Mouse (Mus musculus): ENCODE results near the gene Kcnk10. TPM values are rescaled to one million over a fixed set of nuclear protein-coding genes. Genes with fewer than 3 reads are reported as not detected.

Kcnk10 gene
- polyA plus RNA-seq, 1 experiment from 2014 or later: 40.3 TPM

- Histone ChIP-seq H3K27ac (ENCODE audit: low read depth, low read length) (no peak overlapping the region), H3K36me3 (ENCODE audit: control insufficient read depth, insufficient read depth, low read length) (no peaks in the 10 kb centered on the region), H3K4me3 (ENCODE audit: low read depth, low read length) (no peak overlapping the region), H3K4me2 (replicated peaks; ENCODE audit: low read depth, low read length) (no peak overlapping the region), H3K9me3 (ENCODE audit: control insufficient read depth, low read length) (no peaks in the 10 kb centered on the region), H3K27me3 (ENCODE audit: control insufficient read depth, insufficient read depth, low read length) (no peaks in the 10 kb centered on the region), H3K4me1 (replicated peaks; ENCODE audit: control insufficient read depth, insufficient read depth, low read length) (no peaks in the 10 kb centered on the region), H3K9ac (ENCODE audit: low read depth, low read length) (no peak overlapping the region)
- ATAC-seq (ENCODE audit: low FRiP score) (no peak), DNase-seq (ENCODE audit: low spot score) (no peak)
- 93% methylated on average over 5 of the region's 5 CpGs for WGBS
These were observed 41.4 kb downstream of the Kcnk10 start for GRCm38 (mm10) chr12:98536760-98537159.

- 96% methylated on average over 6 of the region's 6 CpGs for WGBS
These were observed 42.1 kb downstream of the Kcnk10 start for GRCm38 (mm10) chr12:98536036-98536435.

GRCm38 (mm10) chr12:98535494-98535901 lies 42.6 kb downstream of the Kcnk10 start:
- Histone ChIP-seq H3K4me2 (replicated peaks; ENCODE audit: low read depth, low read length) (no peak overlapping the region), H3K36me3 (ENCODE audit: control insufficient read depth, insufficient read depth, low read length) (no peaks in the 10 kb centered on the region), H3K4me1 (replicated peaks; ENCODE audit: control insufficient read depth, insufficient read depth, low read length) (no peaks in the 10 kb centered on the region), H3K27me3 (ENCODE audit: control insufficient read depth, insufficient read depth, low read length) (no peaks in the 10 kb centered on the region), H3K4me3 (ENCODE audit: low read depth, low read length) (no peak overlapping the region), H3K27ac (ENCODE audit: low read depth, low read length) (no peak overlapping the region), H3K9me3 (ENCODE audit: control insufficient read depth, low read length) (no peaks in the 10 kb centered on the region), H3K9ac (ENCODE audit: low read depth, low read length) (no peak overlapping the region)
- no peak for ATAC-seq (ENCODE audit: low FRiP score)
- DNase-seq (ENCODE audit: low spot score): no peak
- WGBS: 88% methylated on average over 9 of the region's 9 CpGs

More at GRCm38 (mm10) chr12:98536036-98536435, 42.1 kb downstream of the Kcnk10 start:
- H3K4me2 ChIP-seq (replicated peaks; ENCODE audit: low read depth, low read length): no peak overlapping the region
- H3K4me1 ChIP-seq (replicated peaks; ENCODE audit: control insufficient read depth, insufficient read depth, low read length): no peaks in the 10 kb centered on the region
- H3K4me3 ChIP-seq (ENCODE audit: low read depth, low read length): no peak overlapping the region
- no peak overlapping the region for H3K9ac ChIP-seq (ENCODE audit: low read depth, low read length)
- no peaks in the 10 kb centered on the region for H3K9me3 ChIP-seq (ENCODE audit: control insufficient read depth, low read length)
- DNase-seq (ENCODE audit: low spot score) (no peak), ATAC-seq (ENCODE audit: low FRiP score) (no peak)
- H3K27ac ChIP-seq (ENCODE audit: low read depth, low read length): no peak overlapping the region
- H3K36me3 ChIP-seq (ENCODE audit: control insufficient read depth, insufficient read depth, low read length): no peaks in the 10 kb centered on the region
- H3K27me3 ChIP-seq (ENCODE audit: control insufficient read depth, insufficient read depth, low read length): no peaks in the 10 kb centered on the region

GRCm38 (mm10) chr12:98528635-98529034 lies 49.5 kb downstream of the Kcnk10 start:
- Histone ChIP-seq H3K27me3 (ENCODE audit: control insufficient read depth, insufficient read depth, low read length) (no peaks in the 10 kb centered on the region), H3K27ac (ENCODE audit: low read depth, low read length) (no peak overlapping the region), H3K4me3 (ENCODE audit: low read depth, low read length) (no peak overlapping the region), H3K4me1 (replicated peaks; ENCODE audit: control insufficient read depth, insufficient read depth, low read length) (0 out of 2 replicates have a peak, but pooled peaks cover 2% of the 10 kb centered on the region), H3K4me2 (replicated peaks; ENCODE audit: low read depth, low read length) (no peak overlapping the region), H3K9ac (ENCODE audit: low read depth, low read length) (no peak overlapping the region), H3K9me3 (ENCODE audit: control insufficient read depth, low read length) (no peaks in the 10 kb centered on the region), H3K36me3 (ENCODE audit: control insufficient read depth, insufficient read depth, low read length) (peaks cover 9% of the 10 kb centered on the region)
- 97% methylated on average over 8 of the region's 8 CpGs for WGBS
- ATAC-seq (ENCODE audit: low FRiP score) (no peak), DNase-seq (ENCODE audit: low spot score) (no peak)

- Histone ChIP-seq H3K27ac (ENCODE audit: low read depth, low read length) (no peak overlapping the region), H3K27me3 (ENCODE audit: control insufficient read depth, insufficient read depth, low read length) (no peaks in the 10 kb centered on the region), H3K9me3 (ENCODE audit: control insufficient read depth, low read length) (no peaks in the 10 kb centered on the region), H3K4me2 (replicated peaks; ENCODE audit: low read depth, low read length) (no peak overlapping the region), H3K4me3 (ENCODE audit: low read depth, low read length) (no peak overlapping the region), H3K36me3 (ENCODE audit: control insufficient read depth, insufficient read depth, low read length) (peaks cover 9% of the 10 kb centered on the region), H3K4me1 (replicated peaks; ENCODE audit: control insufficient read depth, insufficient read depth, low read length) (0 out of 2 replicates have a peak, but pooled peaks cover 2% of the 10 kb centered on the region), H3K9ac (ENCODE audit: low read depth, low read length) (no peak overlapping the region)
- DNase-seq (ENCODE audit: low spot score) (no peak), ATAC-seq (ENCODE audit: low FRiP score) (no peak)
- WGBS: 93% methylated on average over 8 of the region's 8 CpGs
These were observed 52.7 kb downstream of the Kcnk10 start for GRCm38 (mm10) chr12:98525361-98525760.

GRCm38 (mm10) chr12:98524331-98525311 lies 53.5 kb downstream of the Kcnk10 start:
- H3K27ac ChIP-seq (ENCODE audit: low read depth, low read length): no peak overlapping the region

GRCm38 (mm10) chr12:98521311-98521710 lies 56.8 kb downstream of the Kcnk10 start:
- 85% methylated on average over 4 of the region's 4 CpGs for WGBS
- H3K27me3 ChIP-seq (ENCODE audit: control insufficient read depth, insufficient read depth, low read length): no peaks in the 10 kb centered on the region
- H3K4me2 ChIP-seq (replicated peaks; ENCODE audit: low read depth, low read length): no peak overlapping the region
- peaks cover 3% of the 10 kb centered on the region; the same call in 1 of the 2 replicates for H3K36me3 ChIP-seq (ENCODE audit: control insufficient read depth, insufficient read depth, low read length)
- H3K9me3 ChIP-seq (ENCODE audit: control insufficient read depth, low read length): no peaks in the 10 kb centered on the region
- H3K4me1 ChIP-seq (replicated peaks; ENCODE audit: control insufficient read depth, insufficient read depth, low read length): 0 out of 2 replicates have a peak, but pooled peaks cover 2% of the 10 kb centered on the region
- H3K9ac ChIP-seq (ENCODE audit: low read depth, low read length): no peak overlapping the region
- no peak overlapping the region for H3K4me3 ChIP-seq (ENCODE audit: low read depth, low read length)
- DNase-seq (ENCODE audit: low spot score): no peak
- no peak overlapping the region for H3K27ac ChIP-seq (ENCODE audit: low read depth, low read length)
- no peak for ATAC-seq (ENCODE audit: low FRiP score)

More at GRCm38 (mm10) chr12:98524331-98525311, 53.5 kb downstream of the Kcnk10 start:
- H3K4me3 ChIP-seq (ENCODE audit: low read depth, low read length): no peak overlapping the region
- ATAC-seq (ENCODE audit: low FRiP score) (no peak), DNase-seq (ENCODE audit: low spot score) (no peak)
- H3K36me3 ChIP-seq (ENCODE audit: control insufficient read depth, insufficient read depth, low read length): peaks cover 9% of the 10 kb centered on the region
- H3K9ac ChIP-seq (ENCODE audit: low read depth, low read length): no peak overlapping the region
- no peaks in the 10 kb centered on the region for H3K27me3 ChIP-seq (ENCODE audit: control insufficient read depth, insufficient read depth, low read length)
- WGBS: 75% methylated on average over 13 of the region's 13 CpGs
- 0 out of 2 replicates have a peak, but pooled peaks cover 2% of the 10 kb centered on the region for H3K4me1 ChIP-seq (replicated peaks; ENCODE audit: control insufficient read depth, insufficient read depth, low read length)
- H3K9me3 ChIP-seq (ENCODE audit: control insufficient read depth, low read length): no peaks in the 10 kb centered on the region
- no peak overlapping the region for H3K4me2 ChIP-seq (replicated peaks; ENCODE audit: low read depth, low read length)

- 0 out of 2 replicates have a peak, but pooled peaks cover 2% of the 10 kb centered on the region for H3K4me1 ChIP-seq (replicated peaks; ENCODE audit: control insufficient read depth, insufficient read depth, low read length)
- no peak overlapping the region for H3K4me2 ChIP-seq (replicated peaks; ENCODE audit: low read depth, low read length)
- H3K9me3 ChIP-seq (ENCODE audit: control insufficient read depth, low read length): no peaks in the 10 kb centered on the region
- H3K36me3 ChIP-seq (ENCODE audit: control insufficient read depth, insufficient read depth, low read length): no peaks in the 10 kb centered on the region
- H3K27ac ChIP-seq (ENCODE audit: low read depth, low read length): peak overlapping the region; percentile 48; the same call in 1 of the 2 replicates
- peak; percentile 56 for ATAC-seq (ENCODE audit: low FRiP score)
- no peak overlapping the region for H3K9ac ChIP-seq (ENCODE audit: low read depth, low read length)
- no peak for DNase-seq (ENCODE audit: low spot score)
- WGBS: 63% methylated on average over 4 of the region's 4 CpGs
- no peak overlapping the region for H3K4me3 ChIP-seq (ENCODE audit: low read depth, low read length)
- no peaks in the 10 kb centered on the region for H3K27me3 ChIP-seq (ENCODE audit: control insufficient read depth, insufficient read depth, low read length)
These were observed 57.6 kb downstream of the Kcnk10 start for GRCm38 (mm10) chr12:98520568-98520931.

All from hindbrain, embryonic 11.5 days (tissue).